Mouse (Mus musculus) heart, postnatal 0 days (tissue): ENCODE data around the gene Mog.

ENCODE experiments used
- CTCF ChIP-seq: IDR thresholded peaks from 2 replicates; pipeline ENCODE4 v1.5.1; 2016; ENCODE audit warnings: antibody characterized with exemption, control low read depth, low read depth
- EP300 ChIP-seq: IDR thresholded peaks from 2 replicates; pipeline ENCODE4 v1.6.1; 2016; ENCODE audit warnings: antibody characterized with exemption, low read depth

DNA sequence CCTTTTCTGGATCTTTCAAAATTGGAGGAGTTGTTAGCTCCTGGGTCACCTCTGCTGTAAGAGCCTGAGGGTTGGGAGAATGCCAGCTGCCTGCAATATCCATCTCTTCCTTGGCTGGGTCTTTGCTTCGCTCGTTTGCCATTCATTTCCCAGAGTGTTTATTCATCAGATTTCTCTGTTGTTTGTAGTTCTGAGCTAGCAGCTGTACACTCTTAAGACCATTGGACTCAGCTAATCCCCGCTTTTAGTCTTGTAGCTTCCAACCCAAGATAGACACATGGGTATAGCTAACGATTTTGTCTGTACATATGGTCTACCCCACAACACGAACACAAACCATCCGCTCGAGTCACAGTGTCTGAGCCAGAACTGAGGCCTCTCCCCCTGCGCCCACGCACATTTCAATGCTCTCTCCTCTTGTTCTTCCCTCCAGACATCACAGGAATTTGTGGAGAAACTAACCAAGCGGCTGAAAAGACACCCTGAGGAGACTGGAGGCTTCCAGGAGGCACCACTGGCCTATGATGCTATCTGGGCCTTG, 39.0 kb upstream of the Mog start:
- no peak for TF ChIP-seq CTCF
- TF ChIP-seq EP300, result no peak
